Mouse (Mus musculus) heart, embryonic 11.5 days (tissue): ENCODE measurements around the gene Cnn2. TPM values are rescaled to one million over a fixed set of nuclear protein-coding genes. Genes with fewer than 3 reads are reported as not detected.

Source experiments
- ATAC-seq: fragments of 200-750 bp; cut with Nextera tagmentation; replicated peaks from 2 replicates; pipeline ENCODE4 v1.8.0; 2017; ENCODE audit warnings: moderate library complexity; ENCODE audit not compliant: insufficient number of reproducible peaks, low FRiP score, low TSS enrichment
- H3K27ac ChIP-seq: fragments of 300-500 bp; sonication (generic); 2 replicates; pipeline ENCODE4 v1.5.1; 2014; ENCODE audit warnings: mild to moderate bottlenecking, low read depth, low read length
- H3K27me3 ChIP-seq: fragments of 300-500 bp; sonication (generic); 2 replicates; pipeline ENCODE4 v1.6.1; 2014; ENCODE audit warnings: mild to moderate bottlenecking, low read length, mixed read lengths; ENCODE audit not compliant: control insufficient read depth, insufficient read depth
- H3K36me3 ChIP-seq: fragments of 300-500 bp; sonication (generic); 2 replicates; pipeline ENCODE4 v1.6.1; 2014; ENCODE audit warnings: mild to moderate bottlenecking, low read length, moderate library complexity, mixed read lengths; ENCODE audit not compliant: control insufficient read depth, insufficient read depth
- H3K4me1 ChIP-seq: fragments of 300-500 bp; sonication (generic); 2 replicates; pipeline ENCODE4 v1.6.1; 2014; ENCODE audit warnings: low read length; ENCODE audit not compliant: control insufficient read depth, insufficient read depth
- H3K4me2 ChIP-seq: fragments of 300-500 bp; sonication (generic); 2 replicates; pipeline ENCODE4 v1.6.1; 2014; ENCODE audit warnings: mild to moderate bottlenecking, moderate library complexity
- H3K4me3 ChIP-seq: fragments of 300-500 bp; sonication (generic); 2 replicates; pipeline ENCODE4 v1.5.1; 2014; ENCODE audit warnings: low read depth, low read length
- H3K9ac ChIP-seq: fragments of 300-500 bp; sonication (generic); 2 replicates; pipeline ENCODE4 v1.6.1; 2014; ENCODE audit warnings: mild to moderate bottlenecking, low read depth, low read length, moderate library complexity
- H3K9me3 ChIP-seq: fragments of 300-500 bp; sonication (generic); replicated peaks from 2 replicates; pipeline ENCODE4 v1.6.1; 2016; ENCODE audit warnings: low read length; ENCODE audit not compliant: control insufficient read depth
- WGBS: fragments of 180-500 bp; shearing (Covaris S2); extraction: QIAGEN DNeasy Blood & Tissue Kit; methylation state at CpG from one replicate; pipeline ENCODE4 v1.1.7; 2014; ENCODE audit not compliant: insufficient replicate concordance; 5-methylcytosine and 5-hydroxymethylcytosine counted together
- polyA plus RNA-seq: library from polyadenylated mRNA; unstranded; fragments of >200 nt; fragmentation: Nextera tagmentation; extraction: Ambion mirVana; gene quantifications from 2 replicates; pipeline ENCODE4 v1.2.1, GENCODE M21; 2014

Gene Cnn2
- polyA plus RNA-seq, 1 experiment from 2014 or later: 405 TPM

DNA sequence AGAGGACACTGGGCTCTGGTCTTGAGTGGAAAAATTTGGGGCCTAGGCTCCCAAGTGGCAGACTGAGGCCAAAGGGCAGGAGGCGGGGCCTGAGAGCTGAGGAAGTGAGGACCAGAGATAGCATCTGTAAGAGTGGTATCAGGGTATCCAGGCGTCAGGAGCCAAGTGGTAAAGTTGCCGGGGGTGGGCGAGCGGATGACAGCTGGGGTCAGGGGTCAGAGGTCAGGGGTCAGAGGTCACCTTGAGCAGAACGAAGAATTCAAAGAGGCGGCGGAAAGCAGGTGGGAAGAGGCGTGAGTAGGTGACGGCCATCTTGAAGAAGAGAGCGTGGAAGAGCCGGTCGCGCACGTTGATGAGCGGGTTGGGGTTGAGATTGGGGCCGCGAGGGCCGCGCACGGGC lies 4.7 kb upstream of the Cnn2 start:
- Histone ChIP-seq H3K4me2 (peak overlapping the region; percentile 98), H3K9me3 (no peaks in the 10 kb centered on the region), H3K36me3 (peaks cover 8% of the 10 kb centered on the region), H3K27me3 (no peaks in the 10 kb centered on the region), H3K4me1 (peaks cover 47% of the 10 kb centered on the region), H3K4me3 (peak overlapping the region; percentile 79), H3K27ac (peak overlapping the region; percentile 96), H3K9ac (peak overlapping the region; percentile 91)
- ATAC-seq: no peak
- under 1% methylated on average over 16 of the region's 21 CpGs for WGBS

DNA sequence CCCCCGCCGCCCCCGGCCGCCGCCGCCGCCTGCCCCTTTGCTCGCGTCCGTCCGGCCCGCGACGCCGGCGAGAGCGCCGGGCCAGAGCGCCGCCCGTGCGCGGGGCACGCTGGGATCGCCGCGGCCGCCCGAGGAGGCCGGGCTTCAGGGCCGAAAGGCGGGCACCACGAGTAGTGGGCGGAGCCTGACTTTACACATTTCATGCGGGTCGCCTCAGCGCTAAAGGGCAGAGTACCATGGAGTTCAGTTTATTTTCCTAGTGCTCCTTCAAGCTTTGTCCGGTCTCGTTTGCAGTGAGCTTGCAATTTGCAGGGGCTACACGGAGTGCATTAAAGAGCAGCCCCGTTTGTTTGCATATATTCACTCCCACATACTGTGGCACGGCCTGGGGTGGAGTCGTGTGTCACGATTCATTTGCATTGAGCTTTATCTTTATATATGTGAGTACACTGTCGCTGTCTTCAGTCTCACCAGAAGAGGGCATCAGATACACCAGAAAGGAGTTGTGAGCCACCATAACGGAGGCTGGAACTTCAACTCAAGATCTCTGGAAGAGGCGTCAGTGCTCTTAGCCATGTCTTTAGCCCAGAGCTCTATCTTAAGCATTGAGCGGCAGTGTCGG lies 4.1 kb upstream of the Cnn2 start, which contains the start of gene Tmem259:
TSS of gene Tmem259 (minus strand) at position 136 of the 622 bp plus-strand sequence.
- ATAC-seq: peak; percentile 66
- Histone ChIP-seq H3K36me3 (peaks cover 3% of the 10 kb centered on the region; the same call in 1 of the 2 replicates), H3K4me3 (peak within 1 kb of the TSS; percentile 79), H3K9me3 (no peaks in the 10 kb centered on the region), H3K4me2 (peak within 1 kb of the TSS; percentile 98), H3K27me3 (no peaks in the 10 kb centered on the region), H3K4me1 (peaks cover 51% of the 10 kb centered on the region), H3K27ac (peak within 1 kb of the TSS; percentile 96), H3K9ac (peak within 1 kb of the TSS; percentile 91)
- WGBS: under 1% methylated on average over 44 of the region's 49 CpGs

DNA sequence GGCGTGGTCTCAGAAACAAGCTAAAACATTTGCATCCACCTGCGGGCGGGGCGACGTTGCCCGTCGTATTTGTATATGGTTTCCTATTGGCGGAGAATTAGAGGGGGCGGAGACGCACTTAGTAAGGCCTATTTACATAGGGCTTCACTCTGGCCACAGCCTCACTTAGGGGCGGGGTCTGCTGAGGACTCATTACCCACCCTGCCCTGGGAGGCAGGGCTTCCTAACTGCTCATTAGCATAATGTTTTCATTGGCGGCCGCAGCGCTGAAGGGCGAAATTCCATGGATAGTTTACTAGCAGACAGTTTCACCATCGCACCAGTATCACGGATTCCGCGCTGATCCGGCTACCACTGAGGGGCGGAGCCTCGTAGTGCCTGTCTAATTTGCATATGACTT lies 3.5 kb upstream of the Cnn2 start:
- H3K27me3 ChIP-seq: no peaks in the 10 kb centered on the region
- ATAC-seq: peak; percentile 90
- H3K4me1 ChIP-seq: peaks cover 53% of the 10 kb centered on the region
- peak overlapping the region; percentile 98 for H3K4me2 ChIP-seq
- peaks cover 3% of the 10 kb centered on the region; the same call in 1 of the 2 replicates for H3K36me3 ChIP-seq
- H3K9ac ChIP-seq: peak overlapping the region; percentile 91
- no peaks in the 10 kb centered on the region for H3K9me3 ChIP-seq
- WGBS: under 1% methylated on average over 22 of the region's 22 CpGs
- H3K27ac ChIP-seq: peak overlapping the region; percentile 96
- peak overlapping the region; percentile 79 for H3K4me3 ChIP-seq

DNA sequence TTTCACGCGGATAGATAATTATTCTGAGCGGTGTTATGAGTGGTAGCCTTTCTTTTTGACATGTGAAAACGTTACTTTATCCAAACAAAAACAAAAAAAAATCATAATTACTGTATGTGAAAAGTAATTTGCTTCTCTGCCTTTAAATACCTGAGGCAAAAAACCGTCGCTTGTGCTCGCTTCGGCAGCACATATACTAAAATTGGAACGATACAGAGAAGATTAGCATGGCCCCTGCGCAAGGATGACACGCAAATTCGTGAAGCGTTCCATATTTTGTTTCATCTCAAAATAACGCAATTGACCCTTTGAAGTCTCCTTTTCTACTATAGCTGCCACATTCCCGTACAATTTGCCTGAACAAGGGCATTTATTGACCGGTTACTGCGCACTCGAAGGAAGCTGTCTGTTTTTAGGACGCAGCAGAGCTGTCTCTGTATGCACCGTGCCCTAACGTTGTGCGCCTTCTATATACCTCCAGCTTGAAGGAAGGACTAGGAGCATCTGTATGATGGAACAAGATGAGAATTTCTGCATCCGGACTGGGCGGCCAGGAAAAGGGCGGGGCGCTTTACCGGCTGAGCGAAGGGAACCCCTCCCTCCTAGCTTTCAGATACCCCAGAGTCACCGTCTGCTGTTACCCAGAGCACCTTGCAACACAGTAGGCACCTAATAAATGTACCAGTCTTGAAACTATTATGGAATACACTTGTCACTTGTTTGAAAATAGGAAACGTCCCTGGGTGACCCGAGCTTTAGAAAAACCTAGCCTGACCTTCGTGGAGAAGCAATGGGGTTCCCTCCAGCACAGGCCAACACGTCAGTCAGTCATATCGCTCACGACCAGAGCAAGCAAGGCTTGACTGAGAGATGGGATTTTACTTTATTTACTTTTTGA lies 2.8 kb upstream of the Cnn2 start:
- H3K4me2 ChIP-seq: peak overlapping the region; percentile 98
- no peaks in the 10 kb centered on the region for H3K9me3 ChIP-seq
- no peaks in the 10 kb centered on the region for H3K27me3 ChIP-seq
- peak overlapping the region; percentile 79 for H3K4me3 ChIP-seq
- no peak for ATAC-seq
- H3K9ac ChIP-seq: peak overlapping the region; percentile 75
- H3K4me1 ChIP-seq: peaks cover 52% of the 10 kb centered on the region
- WGBS: 5% methylated on average over 35 of the region's 35 CpGs
- H3K36me3 ChIP-seq: peaks cover 3% of the 10 kb centered on the region; the same call in 1 of the 2 replicates
- H3K27ac ChIP-seq: peak overlapping the region; percentile 96

DNA sequence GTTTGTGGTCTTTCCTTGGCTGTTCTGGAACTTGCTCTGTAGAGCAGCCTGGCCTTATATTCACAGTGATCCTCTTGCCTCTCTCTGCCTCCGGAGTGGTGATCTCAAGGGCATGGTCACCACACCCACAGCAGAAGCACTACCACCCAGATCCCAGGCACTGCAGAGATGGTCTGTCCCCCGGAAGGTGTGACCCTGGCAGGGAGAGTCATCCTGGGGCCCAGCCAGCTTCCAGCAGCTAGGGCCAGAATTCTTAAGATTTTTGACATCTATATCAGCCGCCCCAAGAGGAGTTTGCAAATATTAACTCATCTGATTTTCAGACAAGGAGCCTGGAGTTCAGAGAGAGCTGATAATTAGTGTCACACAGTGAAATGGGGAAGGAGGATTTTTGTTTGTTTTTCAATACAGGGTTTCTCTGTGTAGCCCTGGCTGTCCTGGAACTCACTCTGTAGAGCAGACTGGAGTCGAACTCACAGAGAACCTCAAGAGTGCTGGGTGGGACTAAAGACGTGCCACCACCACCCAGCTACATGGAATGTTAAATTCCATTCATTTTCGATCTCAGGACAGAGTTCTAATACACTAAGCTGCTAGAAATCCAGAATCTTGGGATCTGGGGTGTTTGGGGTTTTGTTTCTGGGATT lies 2.0 kb upstream of the Cnn2 start:
- H3K9ac ChIP-seq: peak overlapping the region; percentile 75
- H3K4me3 ChIP-seq: peak overlapping the region; percentile 79
- no peak for ATAC-seq
- peak overlapping the region; percentile 98 for H3K4me2 ChIP-seq
- peaks cover 7% of the 10 kb centered on the region for H3K36me3 ChIP-seq
- no peaks in the 10 kb centered on the region for H3K9me3 ChIP-seq
- no peaks in the 10 kb centered on the region for H3K27me3 ChIP-seq
- H3K4me1 ChIP-seq: peaks cover 48% of the 10 kb centered on the region
- WGBS: 28% methylated on average over 6 of the region's 6 CpGs
- peak overlapping the region; percentile 96 for H3K27ac ChIP-seq

DNA sequence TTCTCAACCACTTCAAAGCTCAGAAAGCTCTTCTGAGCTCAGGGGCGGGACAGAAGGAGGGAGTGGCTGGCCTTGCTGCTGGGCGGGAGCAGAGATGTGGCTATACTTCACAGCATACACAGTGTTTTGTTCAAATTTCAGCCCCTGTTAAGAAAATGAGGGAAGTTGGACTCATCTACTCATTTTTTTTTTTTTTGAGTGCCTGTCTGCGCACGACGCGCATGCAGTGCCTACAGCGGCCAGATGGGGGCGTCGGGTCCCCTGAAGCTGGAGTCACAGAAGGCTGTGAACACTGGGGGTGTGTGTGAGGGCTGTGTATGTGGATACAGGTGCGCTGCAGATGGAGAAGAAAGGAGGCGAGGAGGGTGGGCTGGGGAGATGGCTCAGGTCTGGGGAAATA lies 1.4 kb upstream of the Cnn2 start:
- no peaks in the 10 kb centered on the region for H3K9me3 ChIP-seq
- H3K9ac ChIP-seq: peak overlapping the region; percentile 75
- H3K4me3 ChIP-seq: no peak overlapping the region
- 5% methylated on average over 11 of the region's 11 CpGs for WGBS
- peak overlapping the region; percentile 96 for H3K27ac ChIP-seq
- ATAC-seq: no peak
- peak overlapping the region; percentile 81 for H3K4me2 ChIP-seq
- no peaks in the 10 kb centered on the region for H3K27me3 ChIP-seq
- H3K4me1 ChIP-seq: peaks cover 48% of the 10 kb centered on the region
- peaks cover 12% of the 10 kb centered on the region for H3K36me3 ChIP-seq

DNA sequence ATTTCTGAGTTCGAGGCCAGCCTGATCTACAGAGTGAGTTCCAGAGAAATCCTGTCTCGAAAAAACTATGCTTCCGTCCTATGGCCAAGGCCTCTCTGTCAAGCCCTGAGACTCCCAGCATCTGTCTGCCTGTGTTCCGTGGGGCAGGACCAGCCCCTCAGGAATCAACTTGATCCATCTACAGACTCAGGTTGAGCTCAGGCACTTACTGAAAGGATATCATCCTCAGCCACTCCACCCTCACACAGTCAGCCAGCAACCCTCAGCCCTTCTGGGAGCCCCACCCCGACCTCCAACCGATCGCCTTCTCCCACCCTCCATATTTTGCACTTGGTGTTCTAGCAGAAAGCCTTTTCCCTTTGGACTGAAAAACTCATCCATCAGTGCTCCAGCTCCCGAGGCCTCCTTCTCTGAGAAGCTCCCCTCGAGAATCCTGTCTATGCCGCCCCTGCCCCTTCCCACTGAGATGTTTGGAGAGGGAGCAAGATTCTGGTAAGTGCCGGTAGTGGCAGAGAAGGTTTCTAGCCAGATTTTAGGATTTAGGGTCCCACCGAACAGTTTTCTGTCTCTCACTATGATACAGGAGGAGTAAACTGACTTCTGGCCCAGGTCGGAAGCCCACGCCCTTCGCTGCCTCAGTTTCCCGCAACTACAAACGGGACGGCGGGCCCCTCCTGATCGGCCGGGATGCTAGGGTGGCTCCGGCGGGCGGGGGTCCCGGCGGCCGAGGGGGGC lies 446 bp upstream of the Cnn2 start:
- Histone ChIP-seq H3K4me3 (peak overlapping the region; percentile 77), H3K4me1 (peaks cover 42% of the 10 kb centered on the region), H3K9me3 (no peaks in the 10 kb centered on the region), H3K36me3 (peaks cover 20% of the 10 kb centered on the region), H3K27me3 (no peaks in the 10 kb centered on the region), H3K27ac (peak overlapping the region; percentile 96), H3K4me2 (peak overlapping the region; percentile 81), H3K9ac (peak overlapping the region; percentile 96)
- no peak for ATAC-seq
- WGBS: 7% methylated on average over 27 of the region's 27 CpGs

DNA sequence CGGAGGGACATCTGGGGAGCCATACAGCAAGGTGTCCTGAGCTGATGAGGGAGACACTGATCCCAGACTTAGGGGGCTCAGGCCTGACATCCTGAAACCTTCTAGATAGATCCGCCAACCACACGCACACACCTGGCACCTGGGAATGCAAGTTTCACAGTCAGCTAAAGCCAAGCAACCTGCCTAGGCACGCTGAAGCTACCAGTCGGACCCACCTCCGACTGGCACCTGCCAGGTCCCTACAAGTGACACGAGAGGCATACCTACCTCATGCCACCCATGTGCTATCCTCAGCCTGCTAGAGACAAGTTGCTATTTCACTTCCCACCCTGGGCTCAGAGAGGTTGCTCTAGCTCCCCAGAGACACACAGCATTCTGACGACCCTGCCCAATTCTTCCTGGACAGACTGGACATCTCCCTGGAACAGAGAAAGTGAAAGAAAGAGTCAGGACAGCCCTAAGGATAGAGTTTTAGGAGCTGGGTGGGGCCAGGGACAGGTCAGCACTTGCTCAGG lies 945 bp downstream of the Cnn2 start:
- peak overlapping the region; percentile 77 for H3K4me3 ChIP-seq
- whole genome bisulfite sequencing: 27% methylated on average over 8 of the region's 8 CpGs
- peaks cover 33% of the 10 kb centered on the region for H3K36me3 ChIP-seq
- H3K27me3 ChIP-seq: no peaks in the 10 kb centered on the region
- no peak for ATAC-seq
- H3K9me3 ChIP-seq: no peaks in the 10 kb centered on the region
- H3K9ac ChIP-seq: peak overlapping the region; percentile 96
- H3K4me1 ChIP-seq: peaks cover 34% of the 10 kb centered on the region
- H3K27ac ChIP-seq: peak overlapping the region; percentile 96
- peak overlapping the region; percentile 81 for H3K4me2 ChIP-seq
